Mouse (Mus musculus) fibroblast of lung, adult 2 months (primary cell): ENCODE results near the gene Pakap.

Source experiments
- DNase-seq: peaks from one replicate; pipeline ENCODE4 v3.0.0-alpha.2; 2011; ENCODE audit warnings: low read depth

The Pakap gene

DNA sequence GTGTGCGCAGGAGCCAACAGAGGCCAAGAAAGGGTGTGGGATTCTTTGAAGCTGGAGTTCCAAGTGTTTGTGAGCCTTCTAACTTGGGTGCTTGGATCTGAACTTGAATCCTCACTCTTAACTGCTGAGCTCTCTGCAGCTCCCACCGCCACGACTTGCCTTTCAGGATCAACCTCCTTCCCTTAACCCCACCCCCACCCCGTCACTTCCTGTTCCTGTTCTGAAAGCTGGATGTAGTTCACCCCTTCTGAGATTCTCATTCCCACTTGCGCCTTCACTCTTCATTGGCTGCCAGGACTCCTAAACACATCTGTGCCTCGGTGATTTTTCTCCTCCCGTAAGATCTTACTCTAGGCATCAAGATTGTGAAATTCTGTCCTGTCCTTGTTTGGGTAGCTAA lies 106.4 kb downstream of the Pakap start:
- DNase-seq = no peak

- no peak for DNase-seq
Measured at GRCm38 (mm10) chr4:57675387-57675786, 107.4 kb downstream of the Pakap start.

GRCm38 (mm10) chr4:57677916-57678315 lies 109.9 kb downstream of the Pakap start:
- DNase-seq = no peak

GRCm38 (mm10) chr4:57678991-57679457 lies 111.0 kb downstream of the Pakap start:
- DNase-seq = no peak

DNA sequence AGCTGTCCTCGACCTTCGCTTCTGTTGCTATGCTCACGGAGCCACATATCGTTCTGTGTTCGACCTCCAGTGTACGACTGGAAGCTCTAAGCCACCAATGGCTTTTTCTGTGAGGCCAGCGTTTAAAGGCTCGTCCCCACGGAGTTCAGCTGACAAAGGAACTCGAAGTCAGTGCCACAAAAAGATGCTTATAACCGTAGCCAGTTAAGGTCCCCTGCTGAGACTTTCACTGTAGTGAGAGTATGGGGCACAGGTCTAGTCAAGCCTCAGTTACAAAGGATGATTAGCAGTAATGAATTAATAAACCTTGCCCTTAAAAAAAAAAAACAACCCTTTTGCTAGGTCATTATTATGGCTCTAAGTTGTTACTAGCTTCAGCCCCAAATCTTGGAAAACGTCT lies 112.2 kb downstream of the Pakap start:
- no peak for DNase-seq

DNA sequence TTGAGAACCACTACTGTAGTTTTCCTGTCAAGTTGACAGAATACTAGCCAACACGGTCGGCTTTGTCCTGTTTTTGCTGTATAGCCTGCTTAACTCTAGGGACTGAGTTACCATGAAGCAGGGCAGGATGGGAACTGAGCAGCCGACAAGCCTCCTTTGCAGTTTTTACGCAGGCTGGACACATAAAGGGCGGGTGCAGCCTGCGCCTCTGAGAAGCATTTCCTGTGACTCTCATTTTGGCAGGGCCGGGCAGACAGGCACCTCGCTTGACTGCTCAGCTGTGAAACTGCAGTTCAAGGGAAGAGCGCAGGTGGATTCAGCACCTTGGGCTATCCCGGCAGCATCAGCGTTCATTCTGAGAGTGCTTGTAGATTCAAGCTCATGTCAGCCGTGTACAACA lies 113.5 kb downstream of the Pakap start:
- no peak for DNase-seq

- DNase-seq = no peak
Measured at GRCm38 (mm10) chr4:57682341-57682740, 114.4 kb downstream of the Pakap start.

DNA sequence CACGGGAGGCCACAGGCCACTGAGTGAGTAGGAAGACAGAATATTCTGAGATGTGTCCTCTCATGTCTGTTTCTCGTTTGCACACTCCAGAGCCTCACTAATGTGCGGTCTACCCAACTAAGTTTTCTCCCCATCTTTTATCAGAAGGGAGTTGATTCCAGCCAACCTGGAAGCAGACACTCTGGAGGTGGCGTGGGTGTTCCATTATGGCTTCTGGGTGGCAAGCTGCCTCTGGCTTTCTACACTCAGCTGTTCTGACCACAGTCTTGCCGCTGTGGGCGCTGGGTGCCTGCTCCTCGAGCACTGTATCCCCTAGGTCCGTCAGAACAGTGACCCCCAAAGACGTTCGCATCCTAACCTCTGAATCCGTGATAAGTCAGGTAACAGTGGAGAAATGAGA lies 115.0 kb downstream of the Pakap start:
- no peak for DNase-seq

GRCm38 (mm10) chr4:57684676-57685215 lies 116.8 kb downstream of the Pakap start:
- DNase-seq = no peak

DNA sequence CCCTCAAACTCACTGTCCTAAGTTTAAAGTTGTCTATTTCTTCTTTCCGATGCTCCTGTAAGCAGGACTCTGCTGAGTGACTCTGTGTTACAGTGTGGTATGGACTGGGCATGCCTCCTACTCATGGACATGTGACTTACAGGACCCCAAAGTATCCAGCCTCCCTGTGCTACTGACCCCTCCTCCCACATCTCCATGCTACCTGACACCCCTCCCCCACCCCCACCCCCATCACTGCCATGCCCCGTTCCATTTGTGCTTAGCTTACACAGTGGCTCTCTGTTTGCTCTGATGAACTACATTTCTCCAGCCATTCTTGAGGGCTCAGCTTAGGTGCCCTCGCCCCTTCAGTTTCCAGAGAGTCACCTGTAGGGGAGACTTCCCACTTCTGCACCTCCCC lies 118.8 kb downstream of the Pakap start:
- DNase-seq = no peak

DNA sequence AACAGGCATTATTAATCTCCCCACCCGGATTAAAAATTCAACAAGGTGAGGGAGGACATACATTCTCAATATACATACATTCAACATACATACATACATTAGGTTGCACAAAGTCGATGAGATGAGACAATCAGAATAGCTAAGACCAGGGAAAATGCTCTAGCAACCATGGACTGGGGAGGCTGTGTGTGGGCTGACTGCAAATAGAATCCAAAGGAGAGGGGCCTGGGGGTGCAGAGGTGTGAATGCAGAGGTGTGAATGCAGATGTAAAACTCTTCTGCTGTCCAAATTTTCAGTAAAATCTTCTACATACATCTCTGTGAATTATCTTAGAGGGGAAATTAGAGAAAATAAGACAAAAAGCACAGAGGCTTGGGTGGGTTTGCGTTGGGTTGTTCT lies 119.6 kb downstream of the Pakap start:
- no peak for DNase-seq

DNA sequence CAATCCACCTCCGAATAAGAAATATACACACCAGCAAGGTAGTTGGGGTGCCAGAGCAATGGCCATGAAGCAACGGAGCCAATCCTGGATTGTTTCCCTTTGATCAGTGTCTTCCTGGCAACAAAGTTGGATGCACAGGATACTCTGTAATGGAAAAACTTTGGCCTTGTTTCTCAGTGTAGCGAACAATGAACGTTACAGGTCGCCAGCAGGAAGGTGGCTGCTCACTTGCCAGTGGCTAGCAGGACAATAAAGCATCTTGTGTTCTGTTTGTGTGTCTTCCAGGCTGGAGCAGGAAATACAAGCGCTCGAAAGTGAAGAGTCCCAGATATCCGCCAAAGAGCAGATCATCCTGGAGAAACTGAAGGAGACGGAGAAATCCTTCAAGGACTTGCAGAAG lies 120.2 kb downstream of the Pakap start:
- DNase-seq = no peak

DNA sequence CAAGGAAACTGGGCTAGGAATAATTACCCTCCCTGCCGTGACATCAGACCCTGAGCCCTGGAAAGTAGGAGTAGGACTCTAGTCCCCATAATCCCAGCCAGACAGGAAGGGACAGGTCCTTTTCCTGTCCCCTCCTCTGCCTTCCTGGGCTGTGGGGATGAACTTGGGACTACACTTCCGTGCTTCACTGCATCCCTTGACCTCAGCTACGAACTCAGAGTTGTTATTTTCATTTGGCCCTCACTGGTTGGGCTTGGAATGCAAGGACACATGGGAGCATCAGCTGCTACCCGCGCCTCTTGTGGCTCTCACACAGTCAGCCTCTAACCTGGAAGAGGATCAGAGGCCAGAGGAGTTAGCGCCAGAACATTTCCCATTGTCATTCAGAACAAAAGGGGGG lies 122.0 kb downstream of the Pakap start:
- DNase-seq = no peak

DNA sequence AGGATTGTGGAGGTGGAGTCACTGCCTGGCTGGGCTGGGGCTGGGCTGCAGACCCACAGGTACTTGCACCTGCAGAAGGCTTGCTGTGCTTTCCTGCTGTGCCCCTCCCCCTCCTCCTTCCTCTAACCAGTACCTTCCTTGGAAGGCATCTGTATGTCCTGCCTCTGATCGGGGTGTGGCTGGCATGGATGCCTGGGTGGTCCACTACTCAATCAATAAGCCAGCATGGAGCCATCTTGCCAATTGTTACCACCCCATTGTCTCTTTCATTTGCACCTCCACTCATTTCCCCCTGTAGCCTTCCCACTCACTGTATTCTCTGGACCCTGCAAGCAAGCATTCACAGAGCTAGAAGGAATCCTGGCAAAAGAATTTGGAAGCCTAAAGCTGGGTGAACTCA lies 122.8 kb downstream of the Pakap start:
- DNase-seq = no peak

- DNase-seq = no peak
Measured at GRCm38 (mm10) chr4:57694356-57695136, 126.6 kb downstream of the Pakap start.

DNA sequence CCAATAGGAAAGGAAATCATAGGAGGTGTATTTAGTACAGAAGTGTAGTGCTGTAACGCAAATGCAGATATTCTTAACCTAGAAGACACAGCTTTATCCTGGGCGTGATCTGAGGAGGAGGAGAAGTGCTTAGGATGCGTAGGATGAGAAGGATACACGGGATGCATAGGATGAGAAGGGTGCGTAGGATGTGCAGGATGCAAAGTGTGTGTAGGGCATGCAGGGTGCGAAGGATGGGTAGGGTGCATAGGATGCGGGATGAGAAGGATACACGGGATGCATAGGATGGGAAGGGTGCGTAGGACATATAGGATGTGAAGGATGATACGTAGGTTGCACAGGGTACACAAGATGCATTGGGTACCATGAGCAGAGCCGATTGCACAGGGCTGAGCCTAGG lies 129.0 kb downstream of the Pakap start:
- no peak for DNase-seq

- DNase-seq = no peak
Measured at GRCm38 (mm10) chr4:57697918-57698611, 130.1 kb downstream of the Pakap start.

GRCm38 (mm10) chr4:57701576-57701975 lies 133.6 kb downstream of the Pakap start:
- no peak for DNase-seq

DNA sequence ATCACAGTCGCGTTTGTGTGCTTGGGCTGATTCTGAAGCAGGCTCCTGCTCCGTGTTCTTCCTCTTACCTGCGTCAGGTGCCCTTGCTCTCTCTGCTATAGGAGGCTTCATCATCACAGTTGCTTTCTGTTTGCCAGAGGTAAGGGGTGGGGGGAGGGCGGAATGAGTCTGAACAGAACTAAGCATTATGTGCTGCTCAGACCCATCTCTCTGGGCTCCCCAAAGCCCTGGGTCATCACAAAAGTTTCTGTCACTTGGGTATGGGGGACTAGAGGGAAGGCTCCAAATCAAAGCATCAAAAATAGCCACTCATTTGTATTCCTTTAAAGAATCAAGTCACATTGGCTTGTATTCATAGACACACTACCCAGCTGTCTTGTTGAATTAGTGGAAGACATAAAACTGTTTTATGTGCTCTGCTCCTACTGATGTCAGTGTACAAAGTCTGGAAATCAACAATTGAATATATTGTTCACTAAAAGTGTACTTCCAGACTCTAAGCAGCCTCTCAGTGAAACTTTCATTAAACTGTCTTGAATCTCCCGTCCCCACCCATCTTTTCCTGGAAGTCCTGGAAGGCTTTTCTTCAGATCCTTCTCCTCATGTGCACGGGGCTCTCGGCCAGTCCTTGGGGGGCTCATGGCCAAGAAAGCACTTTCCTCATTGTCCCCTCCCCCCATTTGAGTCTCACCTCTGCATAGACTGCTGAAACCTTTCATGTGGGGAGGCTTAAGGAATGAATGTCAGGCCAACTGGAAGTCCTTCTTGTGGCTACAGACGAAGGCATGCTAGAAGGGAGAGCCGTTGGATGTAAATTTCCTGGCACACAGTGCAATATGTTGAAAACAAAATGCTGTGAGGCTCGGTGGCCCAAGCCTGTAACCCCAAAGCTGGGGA lies 135.8 kb downstream of the Pakap start:
- no peak for DNase-seq

GRCm38 (mm10) chr4:57704575-57704974 lies 136.6 kb downstream of the Pakap start:
- DNase-seq = no peak

DNA sequence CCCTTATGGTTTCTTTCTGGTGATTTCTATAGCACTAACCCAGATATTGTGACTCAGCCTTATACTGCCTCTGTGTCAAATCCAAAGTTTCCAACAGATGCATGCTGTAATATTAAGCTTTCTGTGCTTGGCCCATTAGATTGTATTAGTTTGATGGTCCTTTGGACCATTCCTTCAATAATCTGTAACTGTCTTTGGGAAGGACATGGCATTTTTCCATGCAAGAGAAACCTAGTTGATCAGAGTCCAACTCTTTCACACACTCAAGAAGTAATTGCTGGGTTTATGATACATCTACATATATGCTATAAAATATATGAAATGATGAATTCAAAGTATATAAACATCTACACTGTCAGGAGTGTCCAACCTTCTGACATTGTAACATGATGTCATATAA lies 147.9 kb downstream of the Pakap start:
- DNase-seq = no peak

DNA sequence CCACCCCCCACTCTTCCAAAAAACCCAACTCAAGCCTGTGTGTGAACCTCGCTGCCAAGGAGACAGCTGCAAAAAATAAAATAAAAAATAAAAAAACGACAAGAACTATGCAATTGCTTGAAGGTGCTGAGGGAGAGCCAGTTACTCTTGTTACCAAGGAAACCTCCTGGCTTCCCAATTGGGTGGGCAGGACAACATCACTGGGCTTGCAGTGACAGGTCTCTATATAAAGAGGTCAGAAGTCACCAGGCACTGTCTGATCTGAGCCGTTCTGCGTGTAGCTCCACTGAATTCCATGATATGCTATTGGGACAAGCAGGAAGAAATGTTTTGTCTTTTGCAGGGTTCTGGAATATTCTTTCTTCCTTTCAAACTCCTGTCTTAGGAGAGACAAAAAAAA lies 148.8 kb downstream of the Pakap start:
- DNase-seq = no peak
